In the genomic region with DNA sequence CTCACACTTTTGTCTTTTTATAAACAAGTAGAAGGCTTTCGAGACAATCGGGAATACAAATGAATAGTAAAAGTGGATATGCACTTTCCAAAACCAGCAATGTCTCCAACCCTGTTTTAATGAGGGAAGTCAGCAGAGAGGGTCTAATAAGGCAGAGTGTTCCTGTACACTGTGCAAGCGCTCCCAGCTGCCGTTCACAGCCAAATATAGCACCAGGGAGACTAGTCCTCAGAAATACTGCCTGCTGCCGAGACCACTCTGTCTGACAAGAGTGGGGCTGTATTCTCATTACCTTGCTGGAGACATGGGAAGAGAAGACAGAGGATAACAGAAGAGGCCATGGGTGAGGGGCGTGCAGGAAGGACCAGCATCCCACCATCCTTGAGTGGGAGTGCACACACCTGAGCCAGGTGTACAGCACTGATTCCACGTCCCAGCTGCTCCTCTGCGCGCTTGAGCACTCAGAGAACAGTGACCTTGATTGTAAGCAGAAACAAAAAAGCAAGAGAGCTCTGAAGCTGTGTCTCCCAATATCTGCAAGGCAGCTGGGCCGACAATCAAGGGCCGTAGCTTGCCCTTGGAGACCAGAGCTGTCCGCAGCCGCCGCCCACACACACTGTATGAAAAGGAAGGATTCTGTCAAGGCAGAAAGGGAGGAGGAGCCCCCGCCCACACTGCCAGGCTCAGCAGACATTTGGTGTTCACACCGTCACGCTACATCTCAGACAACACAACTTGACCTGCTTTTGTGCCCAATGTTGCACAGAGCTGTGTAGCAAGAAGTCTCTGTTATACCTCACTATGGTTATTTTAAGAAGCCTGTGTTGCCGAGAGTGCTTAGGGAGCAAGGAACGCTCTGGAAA, we compare ENCODE assay signal across 8 mouse cellular contexts.
DNase-seq lines count a peak whose midpoint lies in the region; ATAC-seq lines count a peak whose summit lies in the region.

No protein-coding gene starts in this region.

- H3K9ac ChIP-seq in hindbrain, embryonic 11.5 days (ENCODE audit: low read depth, low read length): no peak overlapping the region
- H3K9ac ChIP-seq in midbrain, embryonic 11.5 days (ENCODE audit: low read length): no peak overlapping the region

- no peak overlapping the region for H3K4me2 ChIP-seq in hindbrain, embryonic 11.5 days (replicated peaks; ENCODE audit: low read depth, low read length)
- H3K4me2 ChIP-seq in midbrain, embryonic 11.5 days: no peak overlapping the region

- no peaks in the 10 kb centered on the region for H3K27me3 ChIP-seq in hindbrain, embryonic 11.5 days (ENCODE audit: control insufficient read depth, insufficient read depth, low read length)
- no peaks in the 10 kb centered on the region for H3K27me3 ChIP-seq in midbrain, embryonic 11.5 days (ENCODE audit: control insufficient read depth, insufficient read depth, low read length)

- no peak overlapping the region for H3K4me3 ChIP-seq in hindbrain, embryonic 11.5 days (ENCODE audit: low read depth, low read length)
- H3K4me3 ChIP-seq in midbrain, embryonic 11.5 days (ENCODE audit: low read depth, low read length): no peak overlapping the region

- ATAC-seq in hindbrain, embryonic 11.5 days (ENCODE audit: low FRiP score): peak; percentile 51; the same call in 1 of the 2 replicates
- peak; percentile 46; the same call in 1 of the 2 replicates for ATAC-seq in midbrain, embryonic 11.5 days (ENCODE audit: low FRiP score)

- H3K27ac ChIP-seq in hindbrain, embryonic 11.5 days (ENCODE audit: low read depth, low read length): no peak overlapping the region
- H3K27ac ChIP-seq in midbrain, embryonic 11.5 days (ENCODE audit: low read depth, low read length): no peak overlapping the region

- H3K4me1 ChIP-seq in hindbrain, embryonic 11.5 days (replicated peaks; ENCODE audit: control insufficient read depth, insufficient read depth, low read length): peaks cover 4% of the 10 kb centered on the region
- peaks cover 8% of the 10 kb centered on the region; the same call in 1 of the 2 replicates for H3K4me1 ChIP-seq in midbrain, embryonic 11.5 days (ENCODE audit: control insufficient read depth, insufficient read depth, low read length)

- H3K9me3 ChIP-seq in hindbrain, embryonic 11.5 days (ENCODE audit: control insufficient read depth, low read length): no peaks in the 10 kb centered on the region
- no peaks in the 10 kb centered on the region for H3K9me3 ChIP-seq in midbrain, embryonic 11.5 days (ENCODE audit: control insufficient read depth, low read length)

- H3K36me3 ChIP-seq in hindbrain, embryonic 11.5 days (ENCODE audit: control insufficient read depth, insufficient read depth, low read length): no peaks in the 10 kb centered on the region
- H3K36me3 ChIP-seq in midbrain, embryonic 11.5 days (ENCODE audit: control insufficient read depth, insufficient read depth, low read length): no peaks in the 10 kb centered on the region

- peak; percentile 40 to 51 for DNase-seq in cerebellum, postnatal 10 days
- no peak for DNase-seq in cerebellum, adult 9-11 months
- DNase-seq in adrenal gland, postnatal 14 days: peak; percentile 42
- peak; percentile 19 for DNase-seq in hindbrain, embryonic 11.5 days (ENCODE audit: low spot score)
- no peak for DNase-seq in midbrain, embryonic 11.5 days (ENCODE audit: low spot score, missing footprints)
- DNase-seq in retina, postnatal 1 day: no peak
- no peak for DNase-seq in kidney, adult 8-10 months
- DNase-seq in natural killer cell, adult 2 months (ENCODE audit: low spot score in 2 of 2): no peak

- 70% methylated on average over 19 of the region's 19 CpGs for WGBS in hindbrain, embryonic 11.5 days
- WGBS in midbrain, embryonic 11.5 days: 79% methylated on average over 19 of the region's 19 CpGs

Comparison
In these comparisons a context has a peak if more than half of its experiments do, and no peak if none do; other contexts are left out.
1. DNase-seq: peak in cerebellum, postnatal 10 days (2 of 2), adrenal gland, postnatal 14 days (single experiment) and hindbrain, embryonic 11.5 days (single experiment); none in cerebellum, adult 9-11 months (single experiment), midbrain, embryonic 11.5 days (single experiment), retina, postnatal 1 day (single experiment), kidney, adult 8-10 months (0 of 2) and natural killer cell, adult 2 months (0 of 2).